7 mouse cellular contexts compared by ENCODE assay signal in the genomic region with DNA sequence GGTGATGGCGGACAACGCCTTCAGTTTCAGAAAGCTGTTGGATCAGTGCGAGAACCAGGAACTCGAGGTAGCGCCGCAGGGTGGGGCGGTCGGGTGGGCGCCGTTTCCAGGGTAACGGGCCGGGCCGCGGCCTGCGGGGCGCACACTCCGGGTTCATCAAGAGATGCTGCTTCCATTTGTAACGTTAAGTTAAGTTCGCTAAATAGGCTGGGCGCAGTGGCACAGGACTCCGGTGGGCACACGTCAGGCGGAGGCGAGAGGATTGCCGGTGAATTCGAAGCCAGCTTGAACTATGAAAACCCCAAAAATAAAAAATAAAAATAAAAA. TPM values are rescaled to one million over a fixed set of nuclear protein-coding genes. Genes with fewer than 3 reads are reported as not detected.
DNase-seq lines count a peak whose midpoint lies in the region; ATAC-seq and TF ChIP-seq lines count a peak whose summit lies in the region.

No protein-coding gene starts in this region.

- no peaks in the 10 kb centered on the region for H3K9me3 ChIP-seq in lung, postnatal 0 days (ENCODE audit: low read length)
- no peaks in the 10 kb centered on the region for H3K9me3 ChIP-seq in forebrain, embryonic 10.5 days
- no peaks in the 10 kb centered on the region for H3K9me3 ChIP-seq in limb, embryonic 12.5 days
- H3K9me3 ChIP-seq in stomach, embryonic 14.5 days (ENCODE audit: control insufficient read depth, low read depth, low read length) = no peaks in the 10 kb centered on the region

- H3K4me2 ChIP-seq in lung, postnatal 0 days (replicated peaks; ENCODE audit: low read depth, low read length) = peak overlapping the region; percentile 72
- H3K4me2 ChIP-seq in limb, embryonic 12.5 days = peak overlapping the region; percentile 78
- peak overlapping the region; percentile 49 for H3K4me2 ChIP-seq in stomach, embryonic 14.5 days (replicated peaks; ENCODE audit: low read depth, low read length)

- H3K4me3 ChIP-seq in lung, postnatal 0 days (ENCODE audit: low read depth, low read length) = peak overlapping the region; percentile 91
- H3K4me3 ChIP-seq in forebrain, embryonic 10.5 days = peak overlapping the region; percentile 94
- H3K4me3 ChIP-seq in limb, embryonic 12.5 days (replicated peaks) = peak overlapping the region; percentile 90
- peak overlapping the region; percentile 94 for H3K4me3 ChIP-seq in stomach, embryonic 14.5 days (ENCODE audit: low read depth, low read length)

- TF ChIP-seq EP300 in lung, postnatal 0 days (IDR thresholded peaks at IDR 0.05) = no peak

- 1% methylated on average over 26 of the region's 26 CpGs for WGBS in lung, postnatal 0 days
- under 1% methylated on average over 26 of the region's 26 CpGs for WGBS in forebrain, embryonic 10.5 days
- 1% methylated on average over 26 of the region's 26 CpGs for WGBS in limb, embryonic 12.5 days
- under 1% methylated on average over 26 of the region's 26 CpGs for WGBS in stomach, embryonic 14.5 days

- peaks cover 21% of the 10 kb centered on the region; the same call in 1 of the 2 replicates for H3K36me3 ChIP-seq in lung, postnatal 0 days (ENCODE audit: insufficient read depth, low read length)
- peaks cover 33% of the 10 kb centered on the region for H3K36me3 ChIP-seq in forebrain, embryonic 10.5 days (replicated peaks)
- peaks cover 33% of the 10 kb centered on the region for H3K36me3 ChIP-seq in limb, embryonic 12.5 days
- H3K36me3 ChIP-seq in stomach, embryonic 14.5 days (ENCODE audit: control insufficient read depth, insufficient read depth, low read length) = peaks cover 23% of the 10 kb centered on the region

- no peak for TF ChIP-seq CTCF in lung, postnatal 0 days (IDR thresholded peaks at IDR 0.05)

- ATAC-seq in lung, postnatal 0 days = peak; percentile 20; the same call in 1 of the 2 replicates
- no peak for ATAC-seq in limb, embryonic 12.5 days (ENCODE audit: insufficient number of reproducible peaks, insufficient read depth, low FRiP score, low TSS enrichment, low read depth)
- ATAC-seq in stomach, embryonic 14.5 days (ENCODE audit: insufficient number of reproducible peaks, insufficient read depth, low FRiP score, low read depth) = no peak
- ATAC-seq in megakaryocyte-erythroid progenitor cell, adult 5-6 weeks (replicated peaks; ENCODE audit: low FRiP score, low TSS enrichment, poor library complexity, severe bottlenecking) = no peak

- H3K27ac ChIP-seq in lung, postnatal 0 days (ENCODE audit: low read length) = peak overlapping the region; percentile 57; the same call in 1 of the 2 replicates
- H3K27ac ChIP-seq in forebrain, embryonic 10.5 days = peak overlapping the region; percentile 90
- peak overlapping the region; percentile 66 for H3K27ac ChIP-seq in limb, embryonic 12.5 days
- H3K27ac ChIP-seq in stomach, embryonic 14.5 days (ENCODE audit: low read length) = 0 out of 2 replicates have a peak overlapping the region, but pooled peaks have one; percentile 17

- H3K9ac ChIP-seq in lung, postnatal 0 days (replicated peaks; ENCODE audit: low read depth) = peak overlapping the region; percentile 89
- H3K9ac ChIP-seq in limb, embryonic 12.5 days (replicated peaks) = peak overlapping the region; percentile 91
- H3K9ac ChIP-seq in stomach, embryonic 14.5 days (replicated peaks; ENCODE audit: low read depth, low read length) = peak overlapping the region; percentile 90

- no peaks in the 10 kb centered on the region for H3K27me3 ChIP-seq in lung, postnatal 0 days (replicated peaks; ENCODE audit: insufficient read depth, low read length)
- H3K27me3 ChIP-seq in forebrain, embryonic 10.5 days (ENCODE audit: poor library complexity, severe bottlenecking) = no peaks in the 10 kb centered on the region
- H3K27me3 ChIP-seq in limb, embryonic 12.5 days = peaks cover 12% of the 10 kb centered on the region; the same call in 1 of the 2 replicates
- H3K27me3 ChIP-seq in stomach, embryonic 14.5 days (ENCODE audit: control insufficient read depth, insufficient read depth, low read length) = no peaks in the 10 kb centered on the region

- H3K4me1 ChIP-seq in lung, postnatal 0 days (ENCODE audit: insufficient read depth, low read depth, low read length) = no peaks in the 10 kb centered on the region
- peaks cover 15% of the 10 kb centered on the region for H3K4me1 ChIP-seq in forebrain, embryonic 10.5 days
- H3K4me1 ChIP-seq in limb, embryonic 12.5 days (replicated peaks) = peaks cover 10% of the 10 kb centered on the region
- H3K4me1 ChIP-seq in stomach, embryonic 14.5 days (ENCODE audit: control insufficient read depth, insufficient read depth, low read length) = no peaks in the 10 kb centered on the region

- no peak for DNase-seq in lung, postnatal 0 days (ENCODE audit: low spot score)
- DNase-seq in lung, postnatal 36 days = no peak
- DNase-seq in forebrain, embryonic 10.5 days (ENCODE audit: extremely low spot score, low spot score) = no peak
- no peak for DNase-seq in cerebellum, adult 9-11 months

RNA-seq across cellular contexts. Expression of gene Cops8, which starts 0.7 kb away (rescaled TPM):
- 79.7 and 93.3 TPM in 2 replicates for polyA plus RNA-seq in lung, postnatal 0 days (2015; fragmentation: Nextera tagmentation; extraction: Ambion mirVana)
- polyA plus RNA-seq in forebrain, embryonic 10.5 days (2016; fragmentation: Nextera tagmentation; extraction: Ambion mirVana) = 189 and 196 TPM in 2 replicates
- polyA plus RNA-seq in limb, embryonic 12.5 days (2016; fragmentation: Nextera tagmentation; extraction: Ambion mirVana) = 178 and 204 TPM in 2 replicates
- polyA plus RNA-seq in stomach, embryonic 14.5 days (2014; fragmentation: Nextera tagmentation; extraction: Ambion mirVana) = 147 and 165 TPM in 2 replicates
- total RNA-seq in megakaryocyte-erythroid progenitor cell, adult 5-6 weeks (2014; fragmentation: Nextera tagmentation) = 58.4 and 67.9 TPM in 2 replicates
- total RNA-seq in megakaryocyte-erythroid progenitor cell, adult 5-6 weeks (2017) = 58.1 and 86.6 TPM in 2 replicates

Comparison
In these comparisons a context has a peak if more than half of its experiments do, and no peak if none do; other contexts are left out.
1. H3K27ac ChIP-seq: peak in every context shown above with its lines; median percentile 90 in forebrain, embryonic 10.5 days; 66 in limb, embryonic 12.5 days; 57 in lung, postnatal 0 days; 17 in stomach, embryonic 14.5 days.